Mouse (Mus musculus) heart, embryonic 13.5 days (tissue): ENCODE results near the gene Ift43. TPM values are rescaled to one million over a fixed set of nuclear protein-coding genes. Genes with fewer than 3 reads are reported as not detected.

Experiments
- ATAC-seq: fragments of 200-750 bp; cut with Nextera tagmentation; 2 replicates; pipeline ENCODE4 v1.8.0; 2017; ENCODE audit warnings: moderate TSS enrichment; ENCODE audit not compliant: insufficient number of reproducible peaks, low FRiP score, low TSS enrichment; ENCODE audit errors: extremely low read depth
- H3K27ac ChIP-seq: fragments of 300-500 bp; sonication (generic); replicated peaks from 2 replicates; pipeline ENCODE4 v1.5.1; 2015; ENCODE audit warnings: moderate library complexity, mild to moderate bottlenecking, inconsistent platforms
- H3K27me3 ChIP-seq: fragments of 300-500 bp; sonication (generic); replicated peaks from 2 replicates; pipeline ENCODE4 v1.6.1; 2015; ENCODE audit warnings: mild to moderate bottlenecking, inconsistent platforms
- H3K36me3 ChIP-seq: fragments of 300-500 bp; sonication (generic); 2 replicates; pipeline ENCODE4 v1.6.1; 2015; ENCODE audit warnings: mild to moderate bottlenecking, inconsistent platforms
- H3K4me1 ChIP-seq: fragments of 300-500 bp; sonication (generic); 2 replicates; pipeline ENCODE4 v1.6.1; 2015; ENCODE audit warnings: inconsistent platforms
- H3K4me2 ChIP-seq: fragments of 300-500 bp; sonication (generic); 2 replicates; pipeline ENCODE4 v1.6.1; 2015; ENCODE audit warnings: inconsistent platforms, mild to moderate bottlenecking, moderate library complexity
- H3K4me3 ChIP-seq: fragments of 300-500 bp; sonication (generic); 2 replicates; pipeline ENCODE4 v1.5.1; 2015; ENCODE audit warnings: moderate library complexity, mild to moderate bottlenecking, inconsistent platforms
- H3K9ac ChIP-seq: fragments of 300-500 bp; sonication (generic); 2 replicates; pipeline ENCODE4 v1.6.1; 2015; ENCODE audit warnings: inconsistent platforms, mild to moderate bottlenecking, moderate library complexity
- H3K9me3 ChIP-seq: fragments of 300-500 bp; sonication (generic); 2 replicates; pipeline ENCODE4 v1.6.1; 2016; ENCODE audit warnings: inconsistent platforms
- WGBS: fragments of 180-500 bp; shearing (Covaris S2); methylation state at CpG from one replicate; pipeline ENCODE4 v1.1.7; 2015; ENCODE audit warnings: mixed read lengths; 5-methylcytosine and 5-hydroxymethylcytosine counted together
- polyA plus RNA-seq: library from polyadenylated mRNA; unstranded; fragments of >200 nt; fragmentation: Nextera tagmentation; extraction: Ambion mirVana; gene quantifications from 2 replicates; pipeline ENCODE4 v1.2.1, GENCODE M21; 2015

Ift43 gene
- polyA plus RNA-seq, 1 experiment from 2014 or later: 108 TPM

- ATAC-seq: no peak
- H3K4me1 ChIP-seq: peaks cover 18% of the 10 kb centered on the region
- H3K4me2 ChIP-seq: no peak overlapping the region
- H3K27ac ChIP-seq: no peak overlapping the region
- 53% methylated on average over 6 of the region's 6 CpGs for WGBS
- no peaks in the 10 kb centered on the region for H3K36me3 ChIP-seq
- H3K4me3 ChIP-seq: no peak overlapping the region
- H3K9me3 ChIP-seq: no peaks in the 10 kb centered on the region
- no peak overlapping the region for H3K9ac ChIP-seq
- H3K27me3 ChIP-seq: peaks cover 12% of the 10 kb centered on the region; the same call in 1 of the 2 replicates
Measured at GRCm38 (mm10) chr12:86173314-86173713, 91.0 kb downstream of the Ift43 start.

GRCm38 (mm10) chr12:86174369-86174768 lies 92.0 kb downstream of the Ift43 start:
- peaks cover 22% of the 10 kb centered on the region for H3K4me1 ChIP-seq
- no peak overlapping the region for H3K9ac ChIP-seq
- H3K9me3 ChIP-seq: no peaks in the 10 kb centered on the region
- H3K36me3 ChIP-seq: no peaks in the 10 kb centered on the region
- H3K27ac ChIP-seq: no peak overlapping the region
- H3K4me3 ChIP-seq: no peak overlapping the region
- peaks cover 12% of the 10 kb centered on the region; the same call in 1 of the 2 replicates for H3K27me3 ChIP-seq
- ATAC-seq: no peak
- H3K4me2 ChIP-seq: no peak overlapping the region
- WGBS: 84% methylated on average over 12 of the region's 12 CpGs

- WGBS: 28% methylated on average over 12 of the region's 12 CpGs
- Histone ChIP-seq H3K9ac (no peak overlapping the region), H3K9me3 (no peaks in the 10 kb centered on the region), H3K27ac (no peak overlapping the region), H3K4me3 (no peak overlapping the region), H3K4me2 (peak overlapping the region; percentile 24; the same call in 1 of the 2 replicates), H3K4me1 (peaks cover 31% of the 10 kb centered on the region), H3K27me3 (peaks cover 12% of the 10 kb centered on the region; the same call in 1 of the 2 replicates), H3K36me3 (no peaks in the 10 kb centered on the region)
- ATAC-seq: no peak
Measured at GRCm38 (mm10) chr12:86175476-86175942, 93.2 kb downstream of the Ift43 start.

GRCm38 (mm10) chr12:86176675-86177339 lies 94.5 kb downstream of the Ift43 start:
- no peak overlapping the region for H3K4me2 ChIP-seq
- no peaks in the 10 kb centered on the region for H3K36me3 ChIP-seq
- ATAC-seq: no peak
- H3K4me3 ChIP-seq: no peak overlapping the region
- 57% methylated on average over 11 of the region's 11 CpGs for WGBS
- no peaks in the 10 kb centered on the region for H3K9me3 ChIP-seq
- H3K27me3 ChIP-seq: peaks cover 12% of the 10 kb centered on the region; the same call in 1 of the 2 replicates
- H3K27ac ChIP-seq: no peak overlapping the region
- H3K4me1 ChIP-seq: peaks cover 36% of the 10 kb centered on the region
- no peak overlapping the region for H3K9ac ChIP-seq

- Histone ChIP-seq H3K4me3 (no peak overlapping the region), H3K4me2 (no peak overlapping the region), H3K9me3 (no peaks in the 10 kb centered on the region), H3K27me3 (peaks cover 7% of the 10 kb centered on the region; the same call in 1 of the 2 replicates), H3K9ac (no peak overlapping the region), H3K27ac (no peak overlapping the region), H3K4me1 (peaks cover 36% of the 10 kb centered on the region), H3K36me3 (no peaks in the 10 kb centered on the region)
- ATAC-seq: no peak
- 57% methylated on average over 7 of the region's 7 CpGs for WGBS
Measured at GRCm38 (mm10) chr12:86179266-86179665, 96.9 kb downstream of the Ift43 start.

- peaks cover 3% of the 10 kb centered on the region; the same call in 1 of the 2 replicates for H3K27me3 ChIP-seq
- whole genome bisulfite sequencing: 33% methylated on average over 8 of the region's 8 CpGs
- ATAC-seq: no peak
Measured at GRCm38 (mm10) chr12:86181320-86181751, 99.0 kb downstream of the Ift43 start.

GRCm38 (mm10) chr12:86181879-86182278 lies 99.5 kb downstream of the Ift43 start:
- H3K4me1 ChIP-seq: peaks cover 23% of the 10 kb centered on the region
- no peak overlapping the region for H3K27ac ChIP-seq
- H3K9ac ChIP-seq: no peak overlapping the region
- 31% methylated on average over 2 of the region's 2 CpGs for WGBS
- no peak overlapping the region for H3K4me3 ChIP-seq
- no peaks in the 10 kb centered on the region for H3K36me3 ChIP-seq
- no peaks in the 10 kb centered on the region for H3K9me3 ChIP-seq
- no peak for ATAC-seq
- no peak overlapping the region for H3K4me2 ChIP-seq
- H3K27me3 ChIP-seq: peaks cover 3% of the 10 kb centered on the region; the same call in 1 of the 2 replicates

More at GRCm38 (mm10) chr12:86181320-86181751, 99.0 kb downstream of the Ift43 start:
- no peaks in the 10 kb centered on the region for H3K9me3 ChIP-seq
- peaks cover 26% of the 10 kb centered on the region for H3K4me1 ChIP-seq
- no peak overlapping the region for H3K27ac ChIP-seq
- no peak overlapping the region for H3K9ac ChIP-seq
- no peak overlapping the region for H3K4me3 ChIP-seq
- H3K4me2 ChIP-seq: no peak overlapping the region
- no peaks in the 10 kb centered on the region for H3K36me3 ChIP-seq

GRCm38 (mm10) chr12:86182414-86182813 lies 100.1 kb downstream of the Ift43 start:
- peaks cover 18% of the 10 kb centered on the region for H3K4me1 ChIP-seq
- no peak overlapping the region for H3K4me3 ChIP-seq
- ATAC-seq: no peak
- H3K36me3 ChIP-seq: no peaks in the 10 kb centered on the region
- WGBS: 73% methylated on average over 1 of the region's 1 CpGs
- no peak overlapping the region for H3K27ac ChIP-seq
- no peak overlapping the region for H3K4me2 ChIP-seq
- H3K9ac ChIP-seq: no peak overlapping the region
- H3K27me3 ChIP-seq: peaks cover 3% of the 10 kb centered on the region; the same call in 1 of the 2 replicates
- no peaks in the 10 kb centered on the region for H3K9me3 ChIP-seq

GRCm38 (mm10) chr12:86188161-86188560 lies 105.8 kb downstream of the Ift43 start:
- WGBS: 66% methylated on average over 5 of the region's 5 CpGs
- no peak overlapping the region for H3K4me2 ChIP-seq
- ATAC-seq: no peak
- no peaks in the 10 kb centered on the region for H3K36me3 ChIP-seq
- H3K4me3 ChIP-seq: no peak overlapping the region
- no peak overlapping the region for H3K27ac ChIP-seq
- H3K4me1 ChIP-seq: peaks cover 20% of the 10 kb centered on the region
- no peak overlapping the region for H3K9ac ChIP-seq
- no peaks in the 10 kb centered on the region for H3K9me3 ChIP-seq
- H3K27me3 ChIP-seq: peaks cover 3% of the 10 kb centered on the region; the same call in 1 of the 2 replicates

GRCm38 (mm10) chr12:86189601-86190323 lies 107.4 kb downstream of the Ift43 start:
- 11% methylated on average over 19 of the region's 19 CpGs for WGBS
- no peak overlapping the region for H3K9ac ChIP-seq
- peak overlapping the region; percentile 43 for H3K4me2 ChIP-seq
- ATAC-seq: no peak
- H3K4me1 ChIP-seq: peaks cover 20% of the 10 kb centered on the region
- no peak overlapping the region for H3K27ac ChIP-seq
- peaks cover under 1% of the 10 kb centered on the region; the same call in 1 of the 2 replicates for H3K27me3 ChIP-seq
- peak overlapping the region; percentile 11; the same call in 1 of the 2 replicates for H3K4me3 ChIP-seq
- H3K9me3 ChIP-seq: no peaks in the 10 kb centered on the region
- H3K36me3 ChIP-seq: no peaks in the 10 kb centered on the region

GRCm38 (mm10) chr12:86192036-86192449 lies 109.7 kb downstream of the Ift43 start:
- Histone ChIP-seq H3K27me3 (no peaks in the 10 kb centered on the region; the same call in 1 of the 2 replicates), H3K36me3 (no peaks in the 10 kb centered on the region), H3K9me3 (no peaks in the 10 kb centered on the region), H3K4me2 (peak overlapping the region; percentile 23), H3K27ac (no peak overlapping the region), H3K4me1 (peaks cover 20% of the 10 kb centered on the region), H3K4me3 (no peak overlapping the region), H3K9ac (no peak overlapping the region)
- 49% methylated on average over 15 of the region's 15 CpGs for WGBS
- no peak for ATAC-seq
